ENCODE assay signal across 21 mouse cellular contexts in the genomic region with DNA sequence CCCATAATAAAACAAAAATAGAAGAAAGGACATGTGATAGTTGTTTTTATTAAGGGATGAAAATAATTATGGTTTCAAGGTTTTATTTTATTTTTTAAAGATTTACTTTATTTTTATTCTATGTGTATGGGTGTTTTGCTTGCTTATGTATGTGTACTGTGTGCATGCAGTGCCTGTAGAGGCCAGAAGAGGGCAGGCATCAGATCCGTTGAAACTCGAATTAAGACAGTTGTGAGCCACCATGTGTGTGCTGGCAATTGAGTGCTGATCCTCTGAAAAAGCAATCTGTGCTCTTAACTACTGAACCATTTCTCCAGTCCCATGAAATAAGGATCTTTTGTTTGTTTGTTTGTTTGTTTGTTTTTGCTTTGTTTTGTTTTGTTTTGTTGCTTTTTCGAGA. TPM values are rescaled to one million over a fixed set of nuclear protein-coding genes. Genes with fewer than 3 reads are reported as not detected.
DNase-seq lines count a peak whose midpoint lies in the region; ATAC-seq and TF ChIP-seq lines count a peak whose summit lies in the region.
"Had no signal": no experiment of that assay in that cellular context is flagged by ENCODE, and none has a peak within 500 bp of the region (broad histone marks: within the 10 kb centered on the region; RNA-seq: fewer than 3 reads in every experiment).

No protein-coding gene starts in this region.

- no peaks in the 10 kb centered on the region for H3K9me3 ChIP-seq in forebrain, postnatal 0 days (ENCODE audit: low read length)
- no peaks in the 10 kb centered on the region for H3K9me3 ChIP-seq in forebrain, embryonic 11.5 days (ENCODE audit: control insufficient read depth, low read length)
- H3K9me3 ChIP-seq in liver, postnatal 0 days (ENCODE audit: low read length), result no peaks in the 10 kb centered on the region; the same call in 1 of the 2 replicates
- no peaks in the 10 kb centered on the region for H3K9me3 ChIP-seq in liver, embryonic 11.5 days (ENCODE audit: control insufficient read depth, low read length)
- H3K9me3 ChIP-seq in stomach, postnatal 0 days (ENCODE audit: control insufficient read depth, low read length), result no peaks in the 10 kb centered on the region
- H3K9me3 ChIP-seq: forebrain, embryonic 13.5 days; hindbrain, embryonic 15.5 days had no signal

- no peak for TF ChIP-seq EP300 in liver, postnatal 0 days (IDR thresholded peaks at IDR 0.05; ENCODE audit: low read depth)
- no peak for TF ChIP-seq EP300 in stomach, postnatal 0 days (optimal IDR thresholded peaks at IDR 0.05)

- POLR2A ChIA-PET in Patski (lab: Charles Lee), result no interaction called here

- no peaks in the 10 kb centered on the region for H3K36me3 ChIP-seq in forebrain, postnatal 0 days (ENCODE audit: insufficient read depth)
- no peaks in the 10 kb centered on the region for H3K36me3 ChIP-seq in forebrain, embryonic 11.5 days (ENCODE audit: control insufficient read depth, insufficient read depth, low read length)
- H3K36me3 ChIP-seq in liver, postnatal 0 days (replicated peaks; ENCODE audit: insufficient read depth, low read length), result no peaks in the 10 kb centered on the region
- no peaks in the 10 kb centered on the region for H3K36me3 ChIP-seq in liver, embryonic 11.5 days (ENCODE audit: control insufficient read depth, insufficient read depth, low read length)
- no peaks in the 10 kb centered on the region for H3K36me3 ChIP-seq in stomach, postnatal 0 days (ENCODE audit: control insufficient read depth, insufficient read depth, low read length)
- H3K36me3 ChIP-seq: heart, embryonic 12.5 days; hindbrain, embryonic 15.5 days had no signal

- no peak for ATAC-seq in forebrain, postnatal 0 days
- ATAC-seq in forebrain, embryonic 11.5 days (replicated peaks; ENCODE audit: low FRiP score), result no peak
- ATAC-seq in liver, postnatal 0 days, result no peak
- ATAC-seq in liver, embryonic 11.5 days (replicated peaks; ENCODE audit: low FRiP score), result no peak
- no peak for ATAC-seq in Patski
- no peak for ATAC-seq in stomach, postnatal 0 days (ENCODE audit: low FRiP score, low TSS enrichment)
- ATAC-seq: forebrain, embryonic 13.5 days; lung, postnatal 0 days had no signal

- H3K4me3 ChIP-seq in forebrain, postnatal 0 days (ENCODE audit: low read depth, low read length), result no peak overlapping the region
- H3K4me3 ChIP-seq in forebrain, embryonic 11.5 days (ENCODE audit: low read depth, low read length), result no peak overlapping the region
- no peak overlapping the region for H3K4me3 ChIP-seq in liver, postnatal 0 days (ENCODE audit: low read depth, low read length)
- H3K4me3 ChIP-seq in liver, embryonic 11.5 days (ENCODE audit: low read depth, low read length), result no peak overlapping the region
- no peak overlapping the region for H3K4me3 ChIP-seq in stomach, postnatal 0 days (ENCODE audit: low read depth, low read length)
- H3K4me3 ChIP-seq: forebrain, embryonic 13.5 days; heart, embryonic 12.5 days; hindbrain, embryonic 15.5 days had no signal

- no peak overlapping the region for H3K9ac ChIP-seq in forebrain, postnatal 0 days
- H3K9ac ChIP-seq in forebrain, embryonic 11.5 days (ENCODE audit: low read length), result no peak overlapping the region
- no peak overlapping the region for H3K9ac ChIP-seq in liver, postnatal 0 days (replicated peaks)
- H3K9ac ChIP-seq in liver, embryonic 11.5 days (ENCODE audit: low read depth, low read length), result no peak overlapping the region
- H3K9ac ChIP-seq in stomach, postnatal 0 days (ENCODE audit: low read length), result no peak overlapping the region
- H3K9ac ChIP-seq: forebrain, embryonic 13.5 days; heart, embryonic 12.5 days; hindbrain, embryonic 15.5 days had no signal

- no peaks in the 10 kb centered on the region for H3K4me1 ChIP-seq in forebrain, postnatal 0 days (ENCODE audit: insufficient read depth)
- H3K4me1 ChIP-seq in forebrain, embryonic 11.5 days (replicated peaks; ENCODE audit: control insufficient read depth, insufficient read depth, low read length), result no peaks in the 10 kb centered on the region
- H3K4me1 ChIP-seq in liver, postnatal 0 days (ENCODE audit: insufficient read depth), result no peaks in the 10 kb centered on the region
- no peaks in the 10 kb centered on the region for H3K4me1 ChIP-seq in liver, embryonic 11.5 days (replicated peaks; ENCODE audit: control insufficient read depth, insufficient read depth, low read length)
- no peaks in the 10 kb centered on the region for H3K4me1 ChIP-seq in stomach, postnatal 0 days (replicated peaks; ENCODE audit: control insufficient read depth, insufficient read depth)
- H3K4me1 ChIP-seq: forebrain, embryonic 13.5 days; hindbrain, embryonic 15.5 days had no signal

- CTCF ChIA-PET in Patski (lab: Charles Lee), result no interaction called here

- no peak for DNase-seq in forebrain, postnatal 0 days
- no peak for DNase-seq in forebrain, embryonic 11.5 days (ENCODE audit: low spot score)
- no peak for DNase-seq in liver, postnatal 0 days
- DNase-seq in liver, embryonic 11.5 days (ENCODE audit: low spot score), result no peak
- DNase-seq in Patski (ENCODE audit: low read depth, low spot score), result no peak
- no peak for DNase-seq in stomach, postnatal 0 days (ENCODE audit: low spot score)
- no peak for DNase-seq in cerebellum, postnatal 14 days
- no peak for DNase-seq in cerebellum, adult 8-10 months
- DNase-seq: adrenal gland, postnatal 14 days; B cell, adult 2 months; kidney, adult 18-20 months; kidney, postnatal 4 days; midbrain, embryonic 14.5 days; right cerebral cortex, postnatal 4 days; thymus, adult 2 months had no signal

- 0 out of 2 replicates have a peak, but pooled peaks have one; percentile 11 for TF ChIP-seq CTCF in forebrain, postnatal 0 days (IDR thresholded peaks at IDR 0.05; ENCODE audit: low read depth)
- peak; percentile 15; the same call in 1 of the 2 replicates for TF ChIP-seq CTCF in liver, postnatal 0 days (IDR thresholded peaks at IDR 0.05; ENCODE audit: low read depth)
- peak; percentile 54 for TF ChIP-seq CTCF in Patski (IDR thresholded peaks at IDR 0.05)
- TF ChIP-seq CTCF in stomach, postnatal 0 days (IDR thresholded peaks at IDR 0.05; ENCODE audit: low read depth), result peak; percentile 22; the same call in 1 of the 2 replicates

- 84% methylated on average over 3 of the region's 3 CpGs for WGBS in forebrain, postnatal 0 days
- 86% methylated on average over 3 of the region's 3 CpGs for WGBS in forebrain, embryonic 11.5 days
- WGBS in liver, postnatal 0 days (ENCODE audit: insufficient replicate concordance), result 70% methylated on average over 3 of the region's 3 CpGs
- WGBS in liver, embryonic 11.5 days, result 86% methylated on average over 3 of the region's 3 CpGs
- 70% methylated on average over 3 of the region's 3 CpGs for WGBS in stomach, postnatal 0 days

- no peaks in the 10 kb centered on the region for H3K27me3 ChIP-seq in forebrain, postnatal 0 days (ENCODE audit: insufficient read depth, low read length)
- H3K27me3 ChIP-seq in forebrain, embryonic 11.5 days (ENCODE audit: control insufficient read depth, insufficient read depth, low read length), result no peaks in the 10 kb centered on the region
- H3K27me3 ChIP-seq in liver, postnatal 0 days (ENCODE audit: insufficient read depth, low read length), result no peaks in the 10 kb centered on the region
- H3K27me3 ChIP-seq in liver, embryonic 11.5 days (replicated peaks; ENCODE audit: control insufficient read depth, insufficient read depth, low read length), result no peaks in the 10 kb centered on the region
- peaks cover 10% of the 10 kb centered on the region for H3K27me3 ChIP-seq in Patski
- H3K27me3 ChIP-seq in stomach, postnatal 0 days (ENCODE audit: control insufficient read depth, insufficient read depth, low read length), result no peaks in the 10 kb centered on the region
- H3K27me3 ChIP-seq: forebrain, embryonic 13.5 days; heart, embryonic 12.5 days; hindbrain, embryonic 15.5 days had no signal

- no peak overlapping the region for H3K4me2 ChIP-seq in forebrain, postnatal 0 days (ENCODE audit: low read depth)
- H3K4me2 ChIP-seq in forebrain, embryonic 11.5 days (ENCODE audit: low read depth, low read length, severe bottlenecking), result no peak overlapping the region
- no peak overlapping the region for H3K4me2 ChIP-seq in liver, postnatal 0 days (ENCODE audit: low read depth, low read length)
- no peak overlapping the region for H3K4me2 ChIP-seq in liver, embryonic 11.5 days
- H3K4me2 ChIP-seq in stomach, postnatal 0 days (replicated peaks; ENCODE audit: low read depth), result no peak overlapping the region
- H3K4me2 ChIP-seq: forebrain, embryonic 13.5 days; heart, embryonic 12.5 days; hindbrain, embryonic 15.5 days had no signal

- H3K27ac ChIP-seq in forebrain, postnatal 0 days (ENCODE audit: low read depth, low read length), result no peak overlapping the region
- no peak overlapping the region for H3K27ac ChIP-seq in forebrain, embryonic 11.5 days (ENCODE audit: low read depth, low read length)
- no peak overlapping the region for H3K27ac ChIP-seq in liver, postnatal 0 days (ENCODE audit: low read depth)
- H3K27ac ChIP-seq in liver, embryonic 11.5 days (ENCODE audit: low read depth, low read length), result no peak overlapping the region
- H3K27ac ChIP-seq in stomach, postnatal 0 days (replicated peaks), result no peak overlapping the region
- H3K27ac ChIP-seq: forebrain, embryonic 13.5 days; hindbrain, embryonic 15.5 days had no signal

- in situ Hi-C loops in Patski (cut with MboI; ENCODE audit: low pct_unique_long_range_greater_than_20kb), result loop anchor here (5.0 kb wide), 1 partner anchor 172 kb away; no protein-coding TSS in a partner anchor

RNA-seq across cellular contexts. Expression of a gene that starts 46.4 kb away (rescaled TPM):
- 21.1 and 21.3 TPM in 2 replicates for total RNA-seq in forebrain, postnatal 0 days (2014; rRNA removed)
- 13.6 and 19.3 TPM in 2 replicates for polyA plus RNA-seq in forebrain, postnatal 0 days (2015; fragmentation: Nextera tagmentation; extraction: Ambion mirVana)
- 20.5 and 23.9 TPM in 2 replicates for polyA plus RNA-seq in forebrain, embryonic 11.5 days (2014; fragmentation: Nextera tagmentation; extraction: Ambion mirVana)
- polyA plus RNA-seq in liver, postnatal 0 days (2015; fragmentation: Nextera tagmentation; extraction: Ambion mirVana), result 12.7 and 14.9 TPM in 2 replicates
- polyA plus RNA-seq in liver, embryonic 11.5 days (2014; fragmentation: Nextera tagmentation; extraction: Ambion mirVana), result 11.5 and 12.0 TPM in 2 replicates
- 61.1 TPM for polyA plus RNA-seq in Patski (2021)
- polyA plus RNA-seq in stomach, postnatal 0 days (2015; fragmentation: Nextera tagmentation; extraction: Ambion mirVana), result 91.8 and 97.6 TPM in 2 replicates

RNA-seq across cellular contexts. Expression of a gene that starts 54.7 kb away (rescaled TPM):
- total RNA-seq in forebrain, postnatal 0 days (2014; rRNA removed), result 1.7 and 3.1 TPM in 2 replicates
- 1.4 and 2.8 TPM in 2 replicates for polyA plus RNA-seq in forebrain, postnatal 0 days (2015; fragmentation: Nextera tagmentation; extraction: Ambion mirVana)
- polyA plus RNA-seq in forebrain, embryonic 11.5 days (2014; fragmentation: Nextera tagmentation; extraction: Ambion mirVana), result 0.19 and 0.40 TPM in 2 replicates
- 0.67 and 10.6 TPM in 2 replicates for polyA plus RNA-seq in liver, postnatal 0 days (2015; fragmentation: Nextera tagmentation; extraction: Ambion mirVana)
- 0.10 and 1.1 TPM in 2 replicates for polyA plus RNA-seq in liver, embryonic 11.5 days (2014; fragmentation: Nextera tagmentation; extraction: Ambion mirVana)
- not detected for polyA plus RNA-seq in Patski (2021)
- polyA plus RNA-seq in stomach, postnatal 0 days (2015; fragmentation: Nextera tagmentation; extraction: Ambion mirVana), result 0.57 and 0.69 TPM in 2 replicates
- total RNA-seq: megakaryocyte, adult 5-6 weeks; neutrophil, adult 5-6 weeks had no signal
